Mouse (Mus musculus): Measurements from ENCODE around the gene Slco1a6.

DNA sequence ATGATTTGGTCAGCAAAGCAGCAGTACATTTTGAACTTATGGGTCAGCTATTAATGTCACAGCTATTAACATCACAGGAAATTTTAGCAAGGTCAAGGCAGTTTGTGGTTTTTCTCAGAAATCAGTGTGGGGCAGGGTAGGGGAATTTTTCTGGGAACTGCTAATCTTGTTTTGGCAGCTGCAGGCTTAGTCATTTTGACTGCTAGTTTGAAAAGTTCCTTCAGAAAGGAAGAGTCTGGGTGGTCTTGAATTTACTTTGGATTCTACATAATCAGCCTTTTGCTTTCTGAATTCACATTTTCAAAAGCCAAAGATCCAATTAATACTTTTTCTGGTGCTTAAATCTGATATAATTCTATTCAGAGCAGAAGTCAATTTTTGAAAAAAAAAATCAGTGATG lies 1.4 kb upstream of the Slco1a6 start:
- no peak for TF ChIP-seq CTCF (IDR thresholded peaks at IDR 0.05; ENCODE audit: insufficient read depth, low read depth, low read length)
- TF ChIP-seq POLR2A (IDR thresholded peaks at IDR 0.05; ENCODE audit: insufficient read depth, low read depth, low read length), result no peak

All from olfactory bulb, adult 2 months (tissue).